8 mouse cellular contexts compared by ENCODE assay signal in genomic region chr14:49782715-49783531, GRCm38 (mm10). TPM values are rescaled to one million over a fixed set of nuclear protein-coding genes. Genes with fewer than 3 reads are reported as not detected.
DNase-seq lines count a peak whose midpoint lies in the region; ATAC-seq and TF ChIP-seq lines count a peak whose summit lies in the region.

Gene Armh4 (minus strand): TSS chr14:49783383.

- peak; percentile 96 for DNase-seq in cerebellum, adult 9-11 months
- DNase-seq in frontal cortex, adult 2 months (ENCODE audit: extremely low spot score in 1 of 2, low spot score in 1 of 2), result peak; percentile 89 to 91
- DNase-seq in layer of hippocampus, adult 2 months (ENCODE audit: low spot score in 2 of 2), result peak; percentile 73 to 86
- peak; percentile 55 to 65 for DNase-seq in urinary bladder, postnatal 4 days (ENCODE audit: low spot score in 2 of 2)

- peak; percentile 46 to 64 for ATAC-seq in hematopoietic stem cell, adult 5-6 weeks (replicated peaks in 1 of 2; ENCODE audit: insufficient read depth in 1 of 2, low FRiP score in 2 of 2, low TSS enrichment in 1 of 2, low read depth in 1 of 2, poor library complexity in 2 of 2, severe bottlenecking in 2 of 2)
- peak; percentile 50; the same call in 1 of the 2 replicates for ATAC-seq in liver, embryonic 16.5 days (ENCODE audit: low read depth)

- H3K4me3 ChIP-seq in ES-Bruce4 (ENCODE audit: low read depth, low read length), result peak within 1 kb of the TSS; percentile 86
- H3K4me3 ChIP-seq in layer of hippocampus, adult 2 months, result peak within 1 kb of the TSS; percentile 59
- peak within 1 kb of the TSS; percentile 35; the same call in 1 of the 2 replicates for H3K4me3 ChIP-seq in liver, embryonic 16.5 days (ENCODE audit: low read depth, low read length)
- H3K4me3 ChIP-seq in olfactory bulb, adult 2 months (ENCODE audit: insufficient read depth, low read depth, low read length), result peak within 1 kb of the TSS; percentile 75

- H3K9ac ChIP-seq in ES-Bruce4 (ENCODE audit: low read depth, poor library complexity, severe bottlenecking), result 0 out of 2 replicates have a peak within 1 kb of the TSS, but pooled peaks have one; percentile 33
- no peak within 1 kb of the TSS for H3K9ac ChIP-seq in liver, embryonic 16.5 days (ENCODE audit: low read depth, low read length)

- TF ChIP-seq CTCF in ES-Bruce4 (IDR thresholded peaks at IDR 0.05; ENCODE audit: low read depth, low read length), result no peak
- TF ChIP-seq CTCF in layer of hippocampus, adult 2 months (conservative IDR thresholded peaks at IDR 0.05), result no peak
- no peak for TF ChIP-seq CTCF in olfactory bulb, adult 2 months (IDR thresholded peaks at IDR 0.05; ENCODE audit: insufficient read depth, low read depth, low read length)

- H3K36me3 ChIP-seq in ES-Bruce4 (ENCODE audit: control insufficient read depth, insufficient read depth, low read length, poor library complexity, severe bottlenecking), result no peaks in the 10 kb centered on the region
- H3K36me3 ChIP-seq in liver, embryonic 16.5 days (ENCODE audit: control insufficient read depth, insufficient read depth), result no peaks in the 10 kb centered on the region

- WGBS in liver, embryonic 16.5 days (ENCODE audit: insufficient replicate concordance), result 2% methylated on average over 24 of the region's 24 CpGs
- WGBS in olfactory bulb, adult 2 months, result 1% methylated on average over 24 of the region's 24 CpGs

- no peak for TF ChIP-seq POLR2A in ES-Bruce4 (IDR thresholded peaks at IDR 0.05; ENCODE audit: insufficient read depth, low read length)
- 0 out of 2 replicates have a peak, but pooled peaks have one; percentile 14 for TF ChIP-seq POLR2A in olfactory bulb, adult 2 months (IDR thresholded peaks at IDR 0.05; ENCODE audit: insufficient read depth, low read depth, low read length)

- H3K9me3 ChIP-seq in ES-Bruce4 (replicated peaks; ENCODE audit: control insufficient read depth, insufficient read depth, low read length, poor library complexity, severe bottlenecking), result no peaks in the 10 kb centered on the region
- H3K9me3 ChIP-seq in liver, embryonic 16.5 days (replicated peaks; ENCODE audit: control insufficient read depth, low read length), result no peaks in the 10 kb centered on the region

- no peak for TF ChIP-seq EP300 in ES-Bruce4 (IDR thresholded peaks at IDR 0.05; ENCODE audit: insufficient read depth, low read depth, low read length)

- H3K27me3 ChIP-seq in ES-Bruce4 (ENCODE audit: control insufficient read depth, insufficient read depth, low read length, poor library complexity, severe bottlenecking), result no peaks in the 10 kb centered on the region
- no peaks in the 10 kb centered on the region for H3K27me3 ChIP-seq in liver, embryonic 16.5 days (ENCODE audit: control insufficient read depth, insufficient read depth, low read depth, low read length)

- H3K27ac ChIP-seq in ES-Bruce4 (ENCODE audit: insufficient read depth, low read length), result 0 out of 2 replicates have a peak within 1 kb of the TSS, but pooled peaks have one; percentile 17
- H3K27ac ChIP-seq in layer of hippocampus, adult 2 months, result peak within 1 kb of the TSS; percentile 75
- no peak within 1 kb of the TSS for H3K27ac ChIP-seq in liver, embryonic 16.5 days (ENCODE audit: low read length)
- no peak within 1 kb of the TSS for H3K27ac ChIP-seq in olfactory bulb, adult 2 months (ENCODE audit: insufficient read depth, low read depth, low read length)

- peak within 1 kb of the TSS; percentile 51 for H3K4me2 ChIP-seq in liver, embryonic 16.5 days (ENCODE audit: low read depth, low read length)

- H3K4me1 ChIP-seq in ES-Bruce4 (ENCODE audit: control insufficient read depth, insufficient read depth, low read length), result no peaks in the 10 kb centered on the region
- H3K4me1 ChIP-seq in liver, embryonic 16.5 days (ENCODE audit: control insufficient read depth, low read depth, low read length), result no peaks in the 10 kb centered on the region
- no peaks in the 10 kb centered on the region for H3K4me1 ChIP-seq in olfactory bulb, adult 2 months (ENCODE audit: control insufficient read depth, insufficient read depth, low read length)

RNA-seq across cellular contexts. Expression of gene Armh4, which starts in this region (rescaled TPM):
- polyA plus RNA-seq in ES-Bruce4 (2011; ENCODE audit: insufficient read depth, insufficient read length, low read depth, missing spikeins), result 17.0 and 17.9 TPM in 2 replicates
- 14.9 and 16.3 TPM in 2 replicates for polyA plus RNA-seq in frontal cortex, adult 2 months (2012; rRNA removed)
- total RNA-seq in hematopoietic stem cell, adult 5-6 weeks (2017), result 0.38 and 0.74 TPM in 2 replicates
- total RNA-seq in layer of hippocampus, adult 2 months (2021), result 10 to 100 TPM; 26.3 to 29.0 TPM
- 0.57 and 0.66 TPM in 2 replicates for polyA plus RNA-seq in liver, embryonic 16.5 days (2015; fragmentation: Nextera tagmentation; extraction: Ambion mirVana)
- 34.3 TPM in 1 of 2 replicates, not detected in the other for polyA plus RNA-seq in olfactory bulb, adult 2 months (2012; ENCODE audit: insufficient read depth, insufficient read length, low replicate concordance, missing spikeins)

Comparison
In these comparisons a context has a peak if more than half of its experiments do, and no peak if none do; other contexts are left out.
1. RNA of gene Armh4 (total RNA-seq): 26.3 to 29.0 TPM in layer of hippocampus, adult 2 months; 0.38 to 0.74 TPM in hematopoietic stem cell, adult 5-6 weeks; every median in the first group is over 10 times any median in the second.
2. Peak in ATAC-seq in hematopoietic stem cell, adult 5-6 weeks; RNA of the gene not detected or under 1 TPM.
3. Peak in ATAC-seq, H3K4me3 ChIP-seq and H3K4me2 ChIP-seq in liver, embryonic 16.5 days; RNA of the gene not detected or under 1 TPM.
4. H3K27ac ChIP-seq: peak in ES-Bruce4 (single experiment) and layer of hippocampus, adult 2 months (single experiment); none in liver, embryonic 16.5 days (single experiment) and olfactory bulb, adult 2 months (single experiment).
5. H3K4me3 ChIP-seq: peak in every context shown above with its lines; median percentile 86 in ES-Bruce4; 75 in olfactory bulb, adult 2 months; 59 in layer of hippocampus, adult 2 months; 35 in liver, embryonic 16.5 days.
6. Peak in every context shown above with its lines, with median percentiles within 50 percentile points of each other: DNase-seq.